Mouse (Mus musculus): ENCODE data around the gene Ddx59.

Ddx59 gene

DNA sequence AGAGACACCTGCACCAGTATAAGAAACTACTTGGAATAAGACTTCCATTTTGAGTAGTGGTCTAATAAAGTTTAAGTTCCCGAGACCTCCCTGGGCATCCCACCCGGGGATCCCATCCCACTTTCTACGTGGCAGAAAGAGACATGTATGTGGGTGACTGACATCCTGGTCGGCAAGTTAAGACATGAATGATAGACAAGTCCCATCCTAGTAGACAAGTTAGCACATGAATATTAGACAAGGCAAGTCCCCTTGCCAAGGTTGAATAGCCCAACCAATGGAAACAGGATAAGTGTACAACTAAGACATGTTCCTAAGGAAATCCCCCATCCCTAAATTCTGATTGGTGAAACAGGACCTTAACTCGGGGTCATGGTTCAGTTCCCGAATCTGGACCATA, 34.5 kb downstream of the Ddx59 start:
- DNase-seq (ENCODE audit: low read depth), result no peak

DNA sequence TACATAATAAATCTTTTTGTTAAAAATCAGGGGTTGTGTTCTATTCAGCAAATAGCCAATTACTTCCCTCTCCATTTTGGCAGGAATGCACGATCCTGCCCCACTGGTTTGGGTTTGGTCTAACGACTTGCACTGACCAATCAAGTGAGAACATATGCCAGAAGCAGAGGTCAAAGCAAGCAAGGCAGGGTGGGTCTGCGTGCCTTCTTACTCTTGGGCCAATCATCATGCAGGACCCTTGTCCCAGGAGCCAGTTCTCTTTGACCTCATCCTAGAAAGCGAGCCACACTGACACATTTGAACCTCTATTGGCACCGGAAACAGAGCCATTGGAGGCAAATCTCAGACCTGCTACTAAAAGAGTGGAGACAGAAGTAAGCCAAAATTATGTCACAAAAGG, 35.1 kb downstream of the Ddx59 start:
- no peak for DNase-seq (ENCODE audit: low read depth)

DNA sequence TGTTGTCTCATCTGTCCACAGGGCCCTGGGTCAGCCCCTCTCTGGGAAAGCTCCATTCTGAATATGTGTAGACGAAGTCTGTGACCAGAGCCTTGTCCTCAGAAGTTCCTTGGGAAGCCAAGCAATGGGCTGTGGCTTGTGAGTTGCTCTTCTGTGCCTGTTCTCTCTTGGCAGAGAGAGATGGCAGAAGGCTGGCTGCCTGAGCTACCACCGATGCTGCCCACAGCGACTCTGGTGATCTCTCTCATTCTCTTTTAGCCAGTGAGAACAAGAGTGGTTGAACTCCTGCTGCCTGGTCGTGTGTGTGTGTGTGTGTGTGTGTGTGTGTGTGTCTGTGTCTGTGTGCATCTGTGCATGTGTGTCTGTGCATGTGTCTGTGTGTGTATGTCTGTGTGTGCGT, 37.4 kb downstream of the Ddx59 start:
- no peak for DNase-seq (ENCODE audit: low read depth)

DNA sequence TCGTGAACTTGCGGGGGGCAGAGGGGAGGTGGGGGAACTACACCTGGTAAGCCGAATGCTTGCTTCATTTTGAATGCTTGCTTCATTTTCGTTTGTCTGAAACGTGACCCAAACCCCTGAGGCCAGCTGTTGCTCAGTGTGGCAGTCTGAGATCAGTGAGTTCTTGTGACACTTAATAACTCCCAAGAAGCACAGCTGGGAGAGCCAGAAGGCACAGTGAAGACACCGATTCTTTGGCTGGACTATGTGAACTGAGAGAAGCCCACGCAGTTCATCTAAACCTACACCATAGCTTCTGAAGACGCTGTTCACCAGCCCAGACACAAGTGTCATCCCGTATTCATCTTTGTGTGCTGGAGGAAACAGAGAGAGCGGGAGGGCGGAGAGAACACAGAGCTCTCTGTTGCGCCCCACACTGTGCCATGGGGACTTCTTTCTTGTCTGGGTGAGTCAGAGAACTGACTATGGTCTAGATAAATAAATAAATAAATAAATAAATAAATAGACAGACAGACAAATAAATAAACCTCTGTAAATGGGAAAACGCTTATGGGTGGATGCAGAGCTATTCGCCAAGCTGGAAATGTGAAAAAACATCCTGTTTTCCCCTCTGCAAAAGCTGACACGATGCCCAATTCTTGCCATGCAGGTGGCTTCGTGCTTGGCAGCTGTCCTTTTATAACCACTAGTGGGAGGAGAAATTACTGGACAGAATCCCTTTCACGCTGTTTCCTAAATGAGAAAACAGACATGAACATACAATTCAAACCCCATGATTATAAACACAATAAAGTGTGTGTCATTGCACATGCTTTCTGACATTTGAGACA, 40.9 kb downstream of the Ddx59 start:
- no peak for DNase-seq (ENCODE audit: low read depth)

DNA sequence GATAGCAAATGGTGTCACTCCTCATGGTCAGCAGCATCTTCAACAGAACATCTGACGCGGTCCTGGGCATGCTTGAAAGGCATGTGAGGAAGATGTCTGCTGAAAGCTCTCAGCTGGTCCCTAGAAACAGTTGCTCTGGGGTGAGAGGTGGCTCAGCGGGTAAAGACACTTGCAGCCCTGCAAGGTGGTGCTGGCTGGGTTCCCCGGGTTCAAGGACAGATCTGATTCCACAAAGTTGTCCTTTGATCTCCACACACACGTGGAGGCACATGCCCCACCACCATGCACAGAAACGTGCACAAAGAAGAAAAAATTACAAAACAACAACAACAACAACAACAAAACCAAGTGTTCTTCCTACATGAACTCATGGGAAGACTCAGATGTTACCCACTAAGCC, 41.7 kb downstream of the Ddx59 start:
- DNase-seq (ENCODE audit: low read depth), result no peak

DNA sequence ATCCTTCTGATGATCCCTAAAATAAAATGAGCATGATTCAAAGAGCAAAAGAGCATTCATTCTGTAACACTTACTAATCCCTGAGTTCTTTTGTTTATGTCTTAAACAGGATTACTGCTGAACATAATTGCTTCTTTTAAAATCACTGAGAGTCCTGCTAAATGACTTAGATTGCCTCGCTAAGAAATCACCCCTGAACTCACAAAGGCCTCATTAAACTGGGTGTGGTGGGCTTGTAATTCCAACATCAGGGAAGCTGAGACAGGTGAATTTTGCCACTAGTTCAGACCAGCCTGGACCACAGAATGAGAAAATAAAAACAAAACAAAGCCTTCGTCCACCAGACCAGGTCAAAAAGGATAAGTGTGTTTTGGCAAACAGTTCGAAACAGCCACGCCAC, 42.3 kb downstream of the Ddx59 start:
- no peak for DNase-seq (ENCODE audit: low read depth)

DNA sequence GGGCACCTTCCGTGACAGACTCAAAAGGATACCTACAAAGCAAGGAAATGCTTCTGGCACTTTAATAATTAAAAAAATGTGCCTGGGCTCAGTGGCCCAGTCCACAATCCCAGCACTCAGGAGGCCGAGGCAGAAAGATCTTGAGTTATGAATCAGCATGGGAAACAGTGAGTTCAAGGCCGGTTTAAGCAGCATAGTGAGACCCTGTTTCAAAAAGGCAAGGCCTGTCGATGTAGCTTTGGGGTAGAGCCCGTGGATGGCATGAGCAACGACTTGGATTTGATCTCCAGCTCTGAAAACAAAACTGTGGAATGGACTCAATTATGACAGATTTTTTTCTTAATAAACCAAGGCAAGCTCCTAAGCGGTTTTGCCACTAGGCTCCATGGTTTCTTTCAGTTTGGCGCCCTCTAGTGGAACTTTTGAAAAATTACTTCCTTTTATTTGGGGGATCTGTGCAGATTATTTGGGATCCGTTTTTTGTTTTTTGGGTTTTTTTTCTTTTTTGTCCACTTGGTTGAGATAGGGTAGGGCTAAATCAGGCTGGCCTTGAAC, 43.7 kb downstream of the Ddx59 start:
- peak; percentile 76 for DNase-seq (ENCODE audit: low read depth)

DNA sequence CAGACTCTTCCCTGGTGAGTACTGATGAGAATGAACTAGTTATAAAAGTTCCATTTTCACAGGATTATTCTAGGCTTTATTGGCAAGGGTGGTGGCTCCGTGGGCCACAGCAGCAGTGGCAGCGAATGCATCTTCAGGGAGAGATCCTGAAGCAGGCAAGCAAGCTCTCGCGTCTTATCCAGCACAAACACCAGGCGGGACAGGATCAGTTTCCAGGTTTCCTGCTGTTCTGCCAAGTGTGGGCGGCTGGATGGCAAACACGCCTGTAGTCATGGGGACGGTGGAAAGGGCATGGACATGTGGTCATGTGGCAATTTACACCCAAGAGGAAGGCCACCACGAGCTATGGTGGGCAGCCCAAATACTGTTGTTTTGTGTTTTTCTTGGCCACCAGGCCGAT, 47.4 kb downstream of the Ddx59 start:
- DNase-seq (ENCODE audit: low read depth), result no peak

DNA sequence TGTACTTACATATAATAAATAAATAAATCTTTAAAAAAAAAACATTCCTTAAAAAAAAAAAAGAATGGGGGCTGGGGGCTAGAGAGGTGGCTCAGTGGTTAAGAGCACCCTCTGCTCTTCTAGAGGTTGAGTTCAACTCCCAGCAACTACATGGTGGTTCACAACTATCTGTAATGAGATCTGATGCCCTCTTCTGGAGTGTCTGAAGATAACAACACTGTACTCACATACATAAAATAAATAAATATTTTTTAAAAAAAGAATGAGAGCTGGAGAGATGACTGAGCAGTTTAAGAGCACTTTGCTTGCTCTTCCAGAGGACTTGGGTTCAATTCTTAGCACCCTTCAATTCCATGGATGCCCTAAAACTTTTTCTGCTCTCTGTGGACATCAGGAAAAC, 50.1 kb downstream of the Ddx59 start:
- DNase-seq (ENCODE audit: low read depth), result no peak

DNA sequence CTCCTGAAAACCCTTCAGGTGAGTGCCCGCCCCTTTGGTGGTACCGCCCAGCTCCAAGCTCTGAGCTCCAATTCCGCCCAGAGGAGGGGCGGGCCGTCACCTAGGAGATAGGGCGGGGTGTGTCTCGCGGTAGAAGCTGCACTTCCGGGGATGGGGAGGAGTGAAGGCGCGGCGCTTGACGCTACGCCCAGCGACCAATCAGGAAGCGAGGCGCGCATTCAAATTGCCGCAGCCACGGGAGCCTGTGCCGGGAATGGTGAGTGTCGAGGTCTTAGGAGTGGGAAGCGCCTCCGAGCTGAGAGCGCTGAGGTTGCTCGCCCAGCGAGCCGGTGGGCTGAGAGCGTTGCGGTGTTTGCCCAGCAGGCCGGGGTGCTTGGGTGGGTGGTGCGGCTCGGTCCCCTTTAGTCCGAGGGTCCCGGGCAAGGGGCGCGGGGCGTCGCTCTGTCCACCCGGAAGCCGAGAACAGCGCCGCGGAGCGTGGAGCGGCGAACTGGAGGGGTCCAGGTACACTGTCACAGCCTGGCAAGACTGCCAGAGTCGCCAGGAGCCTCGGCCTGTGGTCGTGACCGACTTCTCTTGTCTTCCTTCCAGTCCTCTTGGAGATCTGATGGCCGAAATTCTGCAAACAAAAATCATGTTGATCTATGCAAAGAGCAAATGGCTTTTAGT, 51.2 kb downstream of the Ddx59 start, which contains the start of gene Kif14:
TSS of gene Kif14 (plus strand) at position 201 of the 669 bp plus-strand sequence.
- DNase-seq (ENCODE audit: low read depth), result peak; percentile 96

DNA sequence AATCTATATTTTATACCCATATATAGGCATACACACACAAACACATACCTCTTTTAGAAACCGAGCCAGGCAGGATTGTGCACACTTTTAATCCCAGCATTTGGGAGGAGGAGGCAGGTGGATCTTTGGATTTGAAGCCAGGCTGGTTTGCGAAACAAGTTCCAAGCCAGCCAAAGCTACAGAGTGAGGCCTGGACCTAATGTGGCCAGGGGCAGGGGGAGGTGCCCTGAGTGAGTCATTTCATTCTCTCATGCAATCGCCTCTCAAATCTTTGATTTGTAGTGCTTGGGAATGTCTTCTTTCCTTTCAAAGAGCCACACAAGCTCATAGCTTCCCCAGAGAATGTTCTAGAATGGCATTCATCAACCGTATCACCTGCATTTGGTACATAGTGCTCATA, 54.3 kb downstream of the Ddx59 start:
- DNase-seq (ENCODE audit: low read depth), result no peak

DNA sequence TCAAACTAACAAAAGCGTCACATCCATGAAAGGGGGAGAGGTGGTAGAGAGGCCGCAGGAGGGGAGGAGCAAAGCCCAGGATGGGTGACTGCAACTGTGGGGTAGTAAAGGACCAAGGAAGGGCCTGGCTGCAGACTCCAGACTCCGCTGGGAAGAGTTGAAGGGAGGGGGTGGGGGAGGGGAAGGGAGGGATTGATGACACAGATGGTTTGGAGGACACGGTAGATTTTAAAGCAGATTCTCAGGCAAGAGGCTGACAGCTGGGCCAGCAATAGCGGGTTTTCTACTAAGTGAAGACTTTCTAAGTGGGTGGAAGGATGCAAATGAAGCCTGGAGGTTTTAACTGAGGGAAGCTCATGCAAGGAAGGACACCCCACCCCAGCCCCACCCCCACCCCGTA, 55.4 kb downstream of the Ddx59 start:
- DNase-seq (ENCODE audit: low read depth), result no peak
